Mouse (Mus musculus): ENCODE results near the gene Olfr393.

GRCm38 (mm10) chr11:73802952-73803351, 48.3 kb downstream of the Olfr393 start, which contains the start of gene Olfr391-ps:
- TF ChIP-seq CTCF (IDR thresholded peaks at IDR 0.05; ENCODE audit: borderline replicate concordance, insufficient read depth, low read length) (no peak), POLR2A (IDR thresholded peaks at IDR 0.05; ENCODE audit: low read depth, low read length) (no peak)

Data from embryonic fibroblast, embryonic 13.5 days (primary cell).